Mouse (Mus musculus): ENCODE results near the gene Exoc6b.

GRCm38 (mm10) chr6:84912434-84912833 is 156.9 kb downstream of the Exoc6b start:
- no peak for TF ChIP-seq CTCF (IDR thresholded peaks at IDR 0.05; ENCODE audit: control insufficient read depth, insufficient read depth, insufficient replicate concordance, low read depth, low read length)
- TF ChIP-seq POLR2A (IDR thresholded peaks at IDR 0.05; ENCODE audit: control insufficient read depth, low read depth, low read length) = no peak

Measured in testis, adult 2 months (tissue).